Mouse (Mus musculus): ENCODE measurements around the gene Ppib.

The Ppib gene

GRCm38 (mm10) chr9:66078072-66078471 lies 18.1 kb downstream of the Ppib start:
- DNase-seq (ENCODE audit: low spot score in 2 of 2) = no peak

- DNase-seq (ENCODE audit: low spot score in 2 of 2) = no peak
Measured at GRCm38 (mm10) chr9:66078493-66078892, 18.5 kb downstream of the Ppib start.

- no peak for DNase-seq (ENCODE audit: low spot score in 2 of 2)
Measured at GRCm38 (mm10) chr9:66080804-66081459, 20.9 kb downstream of the Ppib start.

GRCm38 (mm10) chr9:66081999-66082398 lies 22.0 kb downstream of the Ppib start:
- DNase-seq (ENCODE audit: low spot score in 2 of 2) = no peak

GRCm38 (mm10) chr9:66084171-66084570 lies 24.1 kb downstream of the Ppib start:
- no peak for DNase-seq (ENCODE audit: low spot score in 2 of 2)

GRCm38 (mm10) chr9:66087062-66087461 lies 27.0 kb downstream of the Ppib start:
- no peak for DNase-seq (ENCODE audit: low spot score in 2 of 2)

GRCm38 (mm10) chr9:66088411-66088810 lies 28.4 kb downstream of the Ppib start:
- peak; percentile 21 to 66 for DNase-seq (ENCODE audit: low spot score in 2 of 2)

- no peak for DNase-seq (ENCODE audit: low spot score in 2 of 2)
Measured at GRCm38 (mm10) chr9:66090593-66091244, 30.7 kb downstream of the Ppib start.

GRCm38 (mm10) chr9:66091327-66092231 lies 31.6 kb downstream of the Ppib start:
- no peak for DNase-seq (ENCODE audit: low spot score in 2 of 2)

- no peak for DNase-seq (ENCODE audit: low spot score in 2 of 2)
Measured at GRCm38 (mm10) chr9:66092664-66093063, 32.6 kb downstream of the Ppib start.

GRCm38 (mm10) chr9:66101577-66101976 lies 41.6 kb downstream of the Ppib start:
- DNase-seq (ENCODE audit: low spot score in 2 of 2) = no peak

- DNase-seq (ENCODE audit: low spot score in 2 of 2) = no peak
Measured at GRCm38 (mm10) chr9:66102668-66103067, 42.6 kb downstream of the Ppib start.

GRCm38 (mm10) chr9:66104601-66105000 lies 44.6 kb downstream of the Ppib start:
- no peak for DNase-seq (ENCODE audit: low spot score in 2 of 2)

- DNase-seq (ENCODE audit: low spot score in 2 of 2) = no peak
Measured at GRCm38 (mm10) chr9:66105168-66105567, 45.1 kb downstream of the Ppib start.

- DNase-seq (ENCODE audit: low spot score in 2 of 2) = no peak
Measured at GRCm38 (mm10) chr9:66109574-66109973, 49.6 kb downstream of the Ppib start.

GRCm38 (mm10) chr9:66110126-66110525 lies 50.1 kb downstream of the Ppib start:
- no peak for DNase-seq (ENCODE audit: low spot score in 2 of 2)

- DNase-seq (ENCODE audit: low spot score in 2 of 2) = no peak
Measured at GRCm38 (mm10) chr9:66110611-66111379, 50.8 kb downstream of the Ppib start.

GRCm38 (mm10) chr9:66114341-66114740 lies 54.3 kb downstream of the Ppib start:
- DNase-seq (ENCODE audit: low spot score in 2 of 2) = no peak
